Mouse (Mus musculus) liver, postnatal 0 days (tissue): ENCODE data around the gene Ifnb1.

Source experiments
- CTCF ChIP-seq: sonication (generic); IDR thresholded peaks from 2 replicates; pipeline ENCODE4 v1.5.1; 2016; ENCODE audit warnings: antibody characterized with exemption, low read depth
- EP300 ChIP-seq: IDR thresholded peaks from 2 replicates; pipeline ENCODE4 v1.6.1; 2016; ENCODE audit warnings: antibody characterized with exemption, low read depth, mild to moderate bottlenecking

DNA sequence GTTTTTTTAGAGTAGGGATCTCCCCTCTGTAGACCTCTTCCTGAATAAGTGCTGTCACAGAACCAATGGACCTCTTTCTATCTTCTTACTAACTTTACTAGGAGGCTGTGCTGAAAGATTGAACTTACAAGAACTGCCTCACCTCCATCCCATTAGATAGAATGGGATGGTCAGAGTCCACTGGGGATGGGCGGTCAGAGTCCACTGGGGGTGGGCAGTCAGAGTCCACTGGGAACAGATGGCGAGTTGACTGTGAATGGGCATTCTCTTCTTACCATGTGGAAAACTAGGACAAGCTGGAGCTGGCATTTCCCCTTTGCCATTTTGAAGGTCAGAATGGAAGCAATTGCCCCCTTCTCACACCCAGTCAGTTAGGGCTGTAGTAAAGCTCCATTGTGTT is 10.9 kb upstream of the Ifnb1 start:
- TF ChIP-seq EP300 = no peak
- no peak for TF ChIP-seq CTCF
